Mouse (Mus musculus) heart, embryonic 14.5 days (tissue): ENCODE measurements around the gene Akap9. TPM values are rescaled to one million over a fixed set of nuclear protein-coding genes. Genes with fewer than 3 reads are reported as not detected.
A peak's percentile ranks its signal among the peaks of the same experiment; 100 is the strongest.
"Not testable (repeated sequence)": the region's sequence is repeated elsewhere in the genome, so short reads cannot be mapped to it uniquely, and the experiment has no call there.

Experiments used
- ATAC-seq: fragments of 200-750 bp; cut with Nextera tagmentation; 2 replicates; pipeline ENCODE4 v1.8.0; 2017; ENCODE audit warnings: low read depth, moderate TSS enrichment; ENCODE audit not compliant: insufficient number of reproducible peaks, insufficient read depth, low FRiP score
- H3K27ac ChIP-seq, 2 experiments: fragments of 200-500 bp in 1 of 2; fragments of 300-500 bp in 1 of 2; sonication (generic) in 1 of 2; replicated peaks in 1 of 2; 2 replicates each; pipeline ENCODE4 v1.5.1; 2012 to 2014; ENCODE audit warnings: low read depth in 2 of 2, low read length in 2 of 2, control low read depth in 1 of 2, mild to moderate bottlenecking in 1 of 2, mixed read lengths in 1 of 2; ENCODE audit not compliant: control insufficient read depth in 1 of 2, insufficient read depth in 1 of 2
- H3K27me3 ChIP-seq: fragments of 300-500 bp; sonication (generic); 2 replicates; pipeline ENCODE4 v1.6.1; 2014; ENCODE audit warnings: mild to moderate bottlenecking, low read length, control low read depth; ENCODE audit not compliant: control insufficient read depth, insufficient read depth
- H3K36me3 ChIP-seq: fragments of 300-500 bp; sonication (generic); 2 replicates; pipeline ENCODE4 v1.6.1; 2014; ENCODE audit warnings: mild to moderate bottlenecking, control low read depth, low read length, mixed read lengths; ENCODE audit not compliant: control insufficient read depth, insufficient read depth
- H3K4me1 ChIP-seq, 2 experiments: fragments of 200-500 bp in 1 of 2; fragments of 300-500 bp in 1 of 2; sonication (generic) in 1 of 2; 2 replicates each; pipeline ENCODE4 v1.6.1; 2012 to 2014; ENCODE audit warnings: low read length in 2 of 2, control low read depth in 1 of 2, mixed read lengths in 1 of 2; ENCODE audit not compliant: control insufficient read depth in 2 of 2, insufficient read depth in 2 of 2
- H3K4me2 ChIP-seq: fragments of 300-500 bp; sonication (generic); 2 replicates; pipeline ENCODE4 v1.6.1; 2014; ENCODE audit warnings: mild to moderate bottlenecking, low read length
- H3K4me3 ChIP-seq, 2 experiments: fragments of 200-500 bp in 1 of 2; fragments of 300-500 bp in 1 of 2; sonication (generic) in 1 of 2; 2 replicates each; pipeline ENCODE4 v1.5.1; 2012 to 2014; ENCODE audit warnings: low read length in 2 of 2, mild to moderate bottlenecking in 2 of 2, control low read depth in 1 of 2, low read depth in 1 of 2, moderate library complexity in 1 of 2; ENCODE audit not compliant: control insufficient read depth in 1 of 2, insufficient read depth in 1 of 2
- H3K9ac ChIP-seq: fragments of 300-500 bp; sonication (generic); 2 replicates; pipeline ENCODE4 v1.6.1; 2014; ENCODE audit warnings: mild to moderate bottlenecking, low read length
- H3K9me3 ChIP-seq: fragments of 300-500 bp; sonication (generic); 2 replicates; pipeline ENCODE4 v1.6.1; 2016; ENCODE audit warnings: low read length, control low read depth; ENCODE audit not compliant: control insufficient read depth
- WGBS: fragments of 180-500 bp; shearing (Covaris S2); extraction: QIAGEN DNeasy Blood & Tissue Kit; methylation state at CpG from one replicate; pipeline ENCODE4 v1.1.7; 2014; 5-methylcytosine and 5-hydroxymethylcytosine counted together
- polyA plus RNA-seq: library from polyadenylated mRNA; unstranded; fragments of >200 nt; fragmentation: Nextera tagmentation; extraction: Ambion mirVana; gene quantifications from 2 replicates; pipeline ENCODE4 v1.2.1, GENCODE M21; 2014

Akap9 gene
- 93.5 and 104 TPM in 2 replicates for polyA plus RNA-seq

GRCm38 (mm10) chr5:3927801-3928689, at the start of gene Akap9:
TSS of gene Akap9 (plus strand) at chr5:3928054.
- H3K9ac ChIP-seq, result peak within 1 kb of the TSS; percentile 98
- ATAC-seq, result peak; percentile 85
- peaks cover 5 to 15% of the 10 kb centered on the region in 2 experiments; a peak in 3 of 4 replicates for H3K4me1 ChIP-seq
- no peaks in the 10 kb centered on the region for H3K36me3 ChIP-seq
- H3K9me3 ChIP-seq, result no peaks in the 10 kb centered on the region
- no peaks in the 10 kb centered on the region for H3K27me3 ChIP-seq
- under 1% methylated on average over 69 of the region's 82 CpGs for WGBS
- peak within 1 kb of the TSS; percentile 82 to 99 for H3K4me3 ChIP-seq
- peak within 1 kb of the TSS; percentile 80 for H3K4me2 ChIP-seq
- H3K27ac ChIP-seq, result peak within 1 kb of the TSS; percentile 88 to 97

- H3K9me3 ChIP-seq, H3K27ac ChIP-seq, ATAC-seq, H3K9ac ChIP-seq, H3K27me3 ChIP-seq, H3K36me3 ChIP-seq, H3K4me2 ChIP-seq, H3K4me1 ChIP-seq, H3K4me3 ChIP-seq: not testable (repeated sequence)
- 74% methylated on average over 6 of the region's 7 CpGs for WGBS
Observed at GRCm38 (mm10) chr5:3886862-3887261, 41.0 kb upstream of the Akap9 start.

GRCm38 (mm10) chr5:3889201-3889600, 38.7 kb upstream of the Akap9 start:
- Histone ChIP-seq H3K4me1 (no peaks in the 10 kb centered on the region), H3K27ac (no peak overlapping the region), H3K4me2 (no peak overlapping the region), H3K4me3 (no peak overlapping the region), H3K27me3 (no peaks in the 10 kb centered on the region), H3K9me3 (no peaks in the 10 kb centered on the region), H3K36me3 (no peaks in the 10 kb centered on the region), H3K9ac (no peak overlapping the region)
- ATAC-seq, result no peak

- H3K27me3 ChIP-seq, H3K4me1 ChIP-seq, H3K27ac ChIP-seq, H3K9me3 ChIP-seq, H3K36me3 ChIP-seq: not testable (repeated sequence)
- WGBS, result 0% methylated on average over 4 of the region's 47 CpGs
- peak within 1 kb of the TSS; percentile 67 for H3K9ac ChIP-seq
- peak within 1 kb of the TSS; percentile 31 to 42 for H3K4me3 ChIP-seq
- H3K4me2 ChIP-seq, result peak within 1 kb of the TSS; percentile 74
- peak; percentile 97 for ATAC-seq
Observed at GRCm38 (mm10) chr5:3893459-3894293, 34.2 kb upstream of the Akap9 start, which contains the start of gene Mterf1a. TSS of gene Mterf1a (minus strand) at chr5:3893933.

- H3K4me3 ChIP-seq, result peak overlapping the region in 1 of 2 experiments; percentile 19; a peak in 1 of 4 replicates
- H3K27me3 ChIP-seq, H3K9me3 ChIP-seq, H3K27ac ChIP-seq, H3K4me1 ChIP-seq, ATAC-seq, H3K9ac ChIP-seq, H3K36me3 ChIP-seq, H3K4me2 ChIP-seq: not testable (repeated sequence)
- WGBS, result 90% methylated on average over 4 of the region's 4 CpGs
Observed at GRCm38 (mm10) chr5:3894294-3894619, 33.6 kb upstream of the Akap9 start.

GRCm38 (mm10) chr5:3905471-3905870, 22.4 kb upstream of the Akap9 start:
- no peak for ATAC-seq
- Histone ChIP-seq H3K27me3 (no peaks in the 10 kb centered on the region), H3K27ac (no peak overlapping the region), H3K9me3 (no peaks in the 10 kb centered on the region), H3K4me1 (peaks cover 0 to 3% of the 10 kb centered on the region in 2 experiments; a peak in 2 of 4 replicates), H3K4me2 (no peak overlapping the region), H3K4me3 (no peak overlapping the region), H3K36me3 (no peaks in the 10 kb centered on the region), H3K9ac (no peak overlapping the region)
- WGBS, result 61% methylated on average over 2 of the region's 2 CpGs

GRCm38 (mm10) chr5:3922350-3922749, 5.5 kb upstream of the Akap9 start:
- H3K27me3 ChIP-seq, result no peaks in the 10 kb centered on the region
- no peak overlapping the region for H3K4me3 ChIP-seq
- H3K4me2 ChIP-seq, result no peak overlapping the region
- no peak for ATAC-seq
- H3K36me3 ChIP-seq, result no peaks in the 10 kb centered on the region
- 89% methylated on average over 2 of the region's 2 CpGs for WGBS
- no peaks in the 10 kb centered on the region for H3K9me3 ChIP-seq
- H3K27ac ChIP-seq, result no peak overlapping the region
- H3K4me1 ChIP-seq, result no peaks in the 10 kb centered on the region
- no peak overlapping the region for H3K9ac ChIP-seq
